Mouse (Mus musculus) c-Kit-positive CD71-negative TER-119-negative erythroid progenitor cells, embryonic 14.5 days (primary cell): ENCODE results near the gene Sv2a.
"Not testable (repeated sequence)": the region's sequence is repeated elsewhere in the genome, so short reads cannot be mapped to it uniquely, and the experiment has no call there.

Experiments used
- DNase-seq: peaks from one replicate; pipeline ENCODE4 v3.0.0-alpha.2; 2013; ENCODE audit warnings: low read depth

The Sv2a gene

DNA sequence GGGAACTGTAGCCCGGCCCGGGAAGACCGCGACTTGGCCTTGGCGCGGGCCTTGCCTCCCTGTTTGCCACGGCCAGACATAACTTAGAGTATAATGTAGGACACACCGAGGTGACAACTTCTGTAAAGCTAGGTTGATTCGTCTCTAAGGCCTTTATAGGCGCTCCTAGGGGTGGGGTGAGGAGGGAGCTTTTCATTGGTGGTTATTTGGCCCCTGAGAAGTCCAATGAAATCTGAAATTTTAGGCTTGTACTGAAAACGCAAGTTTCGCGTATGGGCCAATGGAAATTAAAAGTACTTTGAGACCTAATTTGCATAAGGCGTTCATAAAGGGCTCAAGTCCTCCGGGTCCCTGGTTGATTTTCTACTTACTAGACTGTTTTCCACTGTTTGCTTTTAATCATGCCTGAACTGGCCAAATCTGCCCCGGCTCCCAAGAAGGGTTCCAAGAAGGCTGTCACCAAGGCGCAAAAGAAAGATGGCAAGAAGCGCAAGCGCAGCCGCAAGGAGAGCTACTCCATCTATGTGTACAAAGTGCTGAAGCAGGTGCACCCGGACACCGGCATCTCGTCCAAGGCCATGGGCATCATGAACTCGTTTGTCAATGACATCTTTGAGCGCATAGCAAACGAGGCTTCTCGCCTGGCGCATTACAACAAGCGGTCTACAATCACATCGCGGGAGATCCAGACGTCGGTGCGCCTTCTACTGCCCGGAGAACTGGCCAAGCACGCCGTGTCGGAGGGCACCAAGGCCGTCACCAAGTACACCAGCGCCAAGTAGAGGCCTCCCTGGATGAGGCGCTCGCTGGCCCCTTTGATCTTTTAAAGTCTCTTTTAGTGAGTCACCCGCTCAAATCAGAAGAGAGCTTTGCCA is 40.1 kb downstream of the Sv2a start, which contains the start of the genes Hist2h2ac and Hist2h2be:
TSS of gene Hist2h2ac (minus strand) at position 116 of the 875 bp plus-strand sequence.
TSS of gene Hist2h2be (plus strand) at position 355 of the 875 bp plus-strand sequence.
- peak; percentile 96 for DNase-seq

DNA sequence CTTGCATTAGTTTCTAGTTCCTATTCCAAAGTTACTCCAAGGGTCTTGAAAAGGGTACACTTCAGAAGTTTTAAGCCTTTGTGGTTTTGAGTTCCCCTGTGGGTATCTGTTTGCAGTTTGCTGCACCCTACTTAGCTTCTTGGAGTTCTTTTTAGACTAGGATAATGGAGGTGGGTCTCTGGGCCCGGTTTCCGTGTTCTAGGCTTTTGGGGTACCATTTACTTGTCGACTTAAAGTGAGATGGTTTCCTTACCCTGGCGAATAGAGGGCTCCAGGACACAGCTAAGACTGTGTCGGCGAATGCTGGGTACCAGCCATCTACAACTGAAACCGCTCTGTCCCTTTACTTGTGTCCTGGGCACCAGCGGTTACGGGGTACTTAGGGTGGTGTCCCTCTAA is 40.7 kb downstream of the Sv2a start:
- DNase-seq = no peak

GRCm38 (mm10) chr3:96222774-96223173 is 41.8 kb downstream of the Sv2a start:
- DNase-seq = no peak

DNA sequence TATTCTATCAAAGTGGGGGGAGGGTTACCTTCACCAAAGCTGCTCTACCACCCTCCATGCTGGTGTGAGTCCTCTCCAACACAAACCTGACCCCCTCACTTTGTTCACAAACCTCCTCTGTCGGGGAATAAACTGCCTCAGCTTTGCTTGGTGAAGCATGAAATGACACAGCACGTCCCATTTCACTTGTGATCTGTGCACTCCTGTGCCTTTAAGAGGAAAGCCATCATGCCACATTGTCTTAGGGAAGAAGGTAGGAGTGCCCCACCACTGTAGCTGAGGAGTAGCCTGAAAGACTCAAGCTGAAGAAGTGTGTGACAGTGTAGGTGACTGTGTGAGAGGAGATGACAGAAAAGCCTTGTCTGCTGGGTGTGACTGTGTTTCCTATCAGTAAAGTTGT is 44.5 kb downstream of the Sv2a start:
- DNase-seq = no peak

- DNase-seq = no peak
Observed at GRCm38 (mm10) chr3:96226695-96227648, 46.0 kb downstream of the Sv2a start.

DNA sequence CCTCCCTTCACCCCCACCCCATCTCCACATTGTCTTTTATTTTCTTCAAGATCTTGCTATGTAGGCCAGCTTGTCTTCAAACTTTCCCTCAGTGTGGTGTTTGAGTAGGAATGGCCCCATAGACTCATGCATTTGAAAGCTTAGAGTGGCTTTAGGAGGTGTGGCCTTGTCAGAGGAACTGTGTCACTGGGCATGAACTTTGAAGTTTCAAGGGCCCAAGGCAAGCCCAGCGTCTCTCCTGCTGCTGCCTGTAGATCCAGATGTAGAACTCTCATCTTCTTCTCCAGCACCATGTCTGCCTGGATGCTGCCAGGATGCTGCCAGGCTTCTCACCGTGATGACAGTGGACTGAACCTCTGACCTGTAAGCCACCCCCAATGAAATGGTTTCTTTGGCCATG is 47.9 kb downstream of the Sv2a start:
- DNase-seq = no peak

DNA sequence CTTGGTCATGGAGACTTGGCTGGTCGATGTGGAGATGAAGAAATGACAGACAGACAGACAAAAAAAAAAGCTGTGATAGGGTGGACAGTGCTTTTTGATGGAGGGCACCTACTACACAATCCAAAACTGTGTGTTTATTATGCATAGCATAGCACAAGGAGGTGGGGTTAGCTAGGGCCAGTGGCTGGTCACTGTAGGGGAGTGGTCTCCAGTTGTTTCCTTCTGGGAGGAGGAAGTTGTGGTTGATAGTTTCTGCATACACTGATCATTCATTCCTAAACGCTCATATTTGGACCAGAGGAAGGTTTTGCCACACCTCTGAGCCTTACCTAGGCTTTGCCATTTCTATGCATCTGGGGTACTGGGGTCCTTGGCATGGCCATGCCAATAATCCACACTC is 49.5 kb downstream of the Sv2a start:
- no peak for DNase-seq

GRCm38 (mm10) chr3:96230910-96231757 is 50.2 kb downstream of the Sv2a start:
- DNase-seq = no peak

- DNase-seq = no peak
Observed at GRCm38 (mm10) chr3:96231758-96232120, 50.8 kb downstream of the Sv2a start.

DNA sequence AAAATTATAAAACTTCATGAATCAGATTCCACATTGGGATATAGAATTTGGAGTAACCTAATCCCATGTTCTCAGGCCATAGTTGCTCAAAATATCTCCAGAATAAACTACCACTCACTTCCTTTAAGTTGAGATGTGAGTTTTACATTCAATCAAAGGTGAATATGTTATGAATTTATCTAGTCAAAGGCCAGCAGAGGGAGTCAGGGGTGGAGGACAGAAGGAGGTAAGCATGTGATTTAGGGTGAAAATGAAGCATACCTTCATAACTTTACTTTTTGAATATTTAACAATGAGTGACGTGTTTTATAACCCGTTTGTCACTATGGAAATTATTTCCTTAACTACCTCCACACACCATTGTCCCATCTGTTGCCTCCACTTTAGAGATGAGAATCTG is 54.0 kb downstream of the Sv2a start:
- DNase-seq = no peak

DNA sequence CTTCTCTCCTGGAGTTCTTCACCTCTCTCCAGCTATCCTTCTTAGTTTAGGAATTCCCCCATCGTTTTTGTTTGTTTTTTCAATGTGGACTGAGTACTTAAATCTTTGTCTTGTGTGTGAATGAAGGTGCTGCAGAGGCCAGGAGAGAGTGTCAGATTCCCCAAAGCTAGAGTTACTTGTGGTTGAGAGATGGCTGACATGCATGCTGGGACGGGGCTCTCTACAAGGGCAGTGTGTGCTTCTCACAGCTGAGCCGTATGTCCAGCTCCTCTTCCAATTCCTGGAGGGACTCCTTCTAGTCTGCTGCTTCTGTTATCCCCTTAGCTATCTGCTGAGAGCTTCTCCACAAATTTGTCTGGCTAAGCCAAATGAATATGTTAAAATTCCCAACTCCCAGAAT is 54.9 kb downstream of the Sv2a start:
- no peak for DNase-seq

- DNase-seq = no peak
Observed at GRCm38 (mm10) chr3:96236834-96237334, 55.9 kb downstream of the Sv2a start.

- no peak for DNase-seq
Observed at GRCm38 (mm10) chr3:96237335-96237903, 56.5 kb downstream of the Sv2a start.

DNA sequence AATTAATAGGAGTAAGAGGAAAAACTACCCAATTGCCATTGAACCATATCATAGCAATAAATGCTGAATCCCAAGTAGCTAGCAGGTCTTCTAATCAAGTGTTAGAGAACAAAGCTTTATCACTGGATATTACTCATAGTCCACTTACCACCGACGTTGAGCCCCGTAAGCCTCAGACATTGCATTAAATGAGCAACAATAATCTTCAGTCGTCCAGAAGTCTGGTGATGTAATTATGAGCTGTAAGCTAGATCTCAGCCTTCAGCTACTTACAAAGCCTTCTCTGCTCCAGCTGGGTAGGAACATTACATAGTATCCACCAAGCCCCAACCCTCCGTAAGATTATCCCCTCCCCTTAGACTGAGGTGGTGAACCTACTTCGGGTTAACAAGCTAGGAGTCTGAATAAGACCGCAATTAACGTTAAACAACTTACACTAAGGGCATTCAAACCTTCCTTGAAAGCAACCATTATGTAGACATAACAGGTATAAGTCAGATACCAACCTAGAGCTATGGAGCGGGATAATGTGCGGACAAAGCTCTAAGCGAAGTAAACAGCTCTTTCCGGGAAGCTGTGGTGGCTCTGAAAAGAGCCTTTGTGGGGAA is 57.1 kb downstream of the Sv2a start:
- no peak for DNase-seq

DNA sequence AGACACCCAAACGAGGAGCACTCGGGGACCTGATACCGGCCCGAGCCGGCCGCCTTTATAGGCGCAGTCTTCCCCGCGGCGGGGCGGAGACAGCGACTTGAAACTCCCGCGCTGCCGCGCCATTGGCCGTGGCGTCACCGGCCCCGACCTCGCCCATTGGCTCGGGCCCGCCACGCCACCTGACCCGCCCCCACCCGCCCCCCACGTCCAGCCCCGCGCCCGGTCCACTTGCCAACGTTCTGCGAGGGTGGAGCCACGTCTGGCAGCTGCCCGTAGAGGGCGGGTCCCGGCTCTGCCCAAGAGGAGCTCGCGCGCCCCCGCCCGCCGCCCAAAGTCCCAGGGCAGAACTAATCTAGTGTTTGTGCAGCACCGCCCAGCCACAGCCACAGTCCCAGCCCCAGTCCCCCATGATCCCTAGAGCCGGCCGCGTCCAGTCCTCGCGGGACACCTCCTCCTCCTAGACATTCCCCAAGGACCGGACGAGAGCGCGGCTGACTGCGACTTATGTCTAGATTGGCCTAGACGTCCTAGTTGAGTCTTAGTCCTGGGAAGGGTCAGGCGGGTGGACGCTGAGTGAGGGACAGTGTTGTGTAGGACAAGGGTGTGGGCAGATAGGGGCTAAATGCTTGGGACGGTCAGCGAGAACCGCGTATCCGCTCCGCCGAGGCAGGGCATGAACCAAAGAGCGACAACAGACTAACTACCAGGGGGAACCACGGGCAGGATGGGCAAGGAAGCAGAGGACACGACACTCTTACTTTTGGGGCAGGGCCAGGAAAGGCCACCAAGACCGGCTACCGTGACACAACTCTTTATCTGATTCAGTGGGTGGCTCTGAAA is 58.2 kb downstream of the Sv2a start, which contains the start of gene Hist2h3c2:
TSS of gene Hist2h3c2 (minus strand) at position 174 of the 840 bp plus-strand sequence.
- not testable (repeated sequence) for DNase-seq

- not testable (repeated sequence) for DNase-seq
Observed at GRCm38 (mm10) chr3:96239949-96240798, 59.2 kb downstream of the Sv2a start, which contains the start of gene Hist2h2aa2. Gene Hist2h2aa2, minus strand, starts transcription at chr3:96240276.

GRCm38 (mm10) chr3:96240799-96241197 is 59.8 kb downstream of the Sv2a start:
- DNase-seq = no peak

- DNase-seq = no peak
Observed at GRCm38 (mm10) chr3:96243921-96244572, 63.1 kb downstream of the Sv2a start.
